Mouse (Mus musculus) CH12.LX (cell line): ENCODE results near the gene Whrn. TPM values are rescaled to one million over a fixed set of nuclear protein-coding genes. Genes with fewer than 3 reads are reported as not detected.

Experiments used
- DNase-seq: peaks from one replicate; pipeline ENCODE4 v3.0.0-alpha.2; 2013; ENCODE audit errors: extremely low read depth
- H3K27ac ChIP-seq: 2 replicates; pipeline ENCODE4 v1.5.1; 2012; ENCODE audit warnings: low read depth, mild to moderate bottlenecking, control low read depth, moderate library complexity; ENCODE audit not compliant: insufficient read depth
- H3K27me3 ChIP-seq: replicated peaks from 2 replicates; pipeline ENCODE3; 2012; ENCODE audit warnings: inconsistent platforms
- H3K36me3 ChIP-seq, 2 experiments: replicated peaks in 1 of 2; 2 replicates each; pipeline versions ENCODE3 to v1.6.1; 2012; ENCODE audit warnings: inconsistent platforms in 1 of 2, low read length in 1 of 2, mild to moderate bottlenecking in 1 of 2, mixed read lengths in 1 of 2, moderate library complexity in 1 of 2; ENCODE audit not compliant: control insufficient read depth in 1 of 2, insufficient read depth in 1 of 2
- H3K4me1 ChIP-seq, 2 experiments: 2 replicates each; pipeline ENCODE4 v1.6.1; 2012; ENCODE audit warnings: inconsistent platforms in 1 of 2, moderate library complexity in 1 of 2; ENCODE audit not compliant: insufficient read depth in 2 of 2, control insufficient read depth in 1 of 2
- H3K4me2 ChIP-seq: 2 replicates; pipeline ENCODE4 v1.6.1; 2012; ENCODE audit warnings: low read depth, mild to moderate bottlenecking, control low read depth; ENCODE audit not compliant: poor library complexity, insufficient read depth, severe bottlenecking
- H3K4me3 ChIP-seq, 3 experiments: fragments of 150-350 bp in 1 of 3; sonication (generic) in 1 of 3; replicated peaks in 1 of 3; 2 replicates each; pipeline versions ENCODE3 to v1.5.1; 2011 to 2012; ENCODE audit warnings: low read depth in 2 of 3, low read length in 2 of 3, mild to moderate bottlenecking in 2 of 3, moderate library complexity in 2 of 3, control low read depth in 1 of 3, improper control_type of control experiment in 1 of 3, inconsistent platforms in 1 of 3, mixed read lengths in 1 of 3; ENCODE audit not compliant: poor library complexity in 1 of 3
- H3K79me2 ChIP-seq: replicated peaks from 2 replicates; pipeline ENCODE4 v1.6.1; 2012; ENCODE audit warnings: mild to moderate bottlenecking, moderate library complexity; ENCODE audit not compliant: control insufficient read depth, poor library complexity, insufficient read depth, severe bottlenecking; ENCODE audit errors: extremely low read depth
- H3K9ac ChIP-seq: 2 replicates; pipeline ENCODE4 v1.6.1; 2012; ENCODE audit warnings: low read depth, mild to moderate bottlenecking, control low read depth, moderate library complexity; ENCODE audit not compliant: insufficient read depth
- H3K9me3 ChIP-seq: replicated peaks from 2 replicates; pipeline ENCODE3; 2012; ENCODE audit warnings: low read length, inconsistent platforms, mixed read lengths
- BHLHE40 ChIP-seq: IDR thresholded peaks from 2 replicates; pipeline ENCODE4 v1.6.1; 2011; ENCODE audit warnings: mild to moderate bottlenecking, low read depth, low read length, improper control_type of control experiment
- E2F4 ChIP-seq: IDR thresholded peaks from 2 replicates; pipeline ENCODE4 v1.6.1; 2011; ENCODE audit warnings: low read depth, low read length, improper control_type of control experiment; ENCODE audit not compliant: insufficient replicate concordance
- ELF1 ChIP-seq: IDR thresholded peaks from 2 replicates; pipeline ENCODE4 v1.6.1; 2014; ENCODE audit warnings: low read depth, mild to moderate bottlenecking, inconsistent platforms, low read length, improper control_type of control experiment
- EP300 ChIP-seq: IDR thresholded peaks from 2 replicates; pipeline ENCODE4 v1.6.1; 2011; ENCODE audit warnings: low read length, improper control_type of control experiment
- ETS1 ChIP-seq: conservative IDR thresholded peaks from 2 replicates; pipeline ENCODE4 v1.6.1; 2012; ENCODE audit warnings: low read depth, mild to moderate bottlenecking, inconsistent platforms, low read length, improper control_type of control experiment, moderate library complexity
- HCFC1 ChIP-seq: IDR thresholded peaks from 2 replicates; pipeline ENCODE4 v1.6.1; 2012; ENCODE audit warnings: low read depth, mild to moderate bottlenecking, inconsistent platforms, low read length, improper control_type of control experiment
- IRF4 ChIP-seq: IDR thresholded peaks from 2 replicates; pipeline ENCODE4 v1.6.1; 2014; ENCODE audit warnings: low read depth, mild to moderate bottlenecking, inconsistent platforms, low read length, improper control_type of control experiment
- JUND ChIP-seq: conservative IDR thresholded peaks from 2 replicates; pipeline ENCODE4 v1.6.1; 2011; ENCODE audit warnings: low read depth, low read length, improper control_type of control experiment
- MAFK ChIP-seq: IDR thresholded peaks from 2 replicates; pipeline ENCODE4 v1.6.1; 2011; ENCODE audit warnings: low read length, improper control_type of control experiment; ENCODE audit not compliant: insufficient replicate concordance
- MAX ChIP-seq: IDR thresholded peaks from 2 replicates; pipeline ENCODE4 v1.6.1; 2011; ENCODE audit warnings: low read length, improper control_type of control experiment
- MXI1 ChIP-seq: IDR thresholded peaks from 2 replicates; pipeline ENCODE4 v1.6.1; 2011; ENCODE audit warnings: mild to moderate bottlenecking, low read depth, low read length, improper control_type of control experiment
- NELFE ChIP-seq: IDR thresholded peaks from 2 replicates; pipeline ENCODE4 v1.6.1; 2011; ENCODE audit warnings: low read depth, low read length, improper control_type of control experiment
- PAX5 ChIP-seq: IDR thresholded peaks from 2 replicates; pipeline ENCODE4 v1.6.1; 2012; ENCODE audit warnings: low read length, inconsistent platforms, mixed read lengths
- POLR2A ChIP-seq: IDR thresholded peaks from 2 replicates; pipeline ENCODE4 v1.6.1; 2011; ENCODE audit warnings: low read depth, mild to moderate bottlenecking, improper control_type of control experiment, low read length
- RCOR1 ChIP-seq: conservative IDR thresholded peaks from 2 replicates; pipeline ENCODE4 v1.6.1; 2012; ENCODE audit warnings: low read depth, mild to moderate bottlenecking, inconsistent platforms, low read length, improper control_type of control experiment
- SIN3A ChIP-seq: IDR thresholded peaks from 2 replicates; pipeline ENCODE4 v1.6.1; 2012; ENCODE audit warnings: low read length, improper control_type of control experiment, inconsistent platforms
- SMC3 ChIP-seq: IDR thresholded peaks from 2 replicates; pipeline ENCODE4 v1.6.1; 2011; ENCODE audit warnings: low read depth, low read length, improper control_type of control experiment
- TBP ChIP-seq: conservative IDR thresholded peaks from 2 replicates; pipeline ENCODE4 v1.6.1; 2011; ENCODE audit warnings: low read depth, low read length, improper control_type of control experiment
- TCF12 ChIP-seq: IDR thresholded peaks from 2 replicates; pipeline ENCODE4 v1.6.1; 2014; ENCODE audit warnings: low read depth, mild to moderate bottlenecking, inconsistent platforms, low read length, improper control_type of control experiment
- UBTF ChIP-seq: IDR thresholded peaks from 2 replicates; pipeline ENCODE4 v1.6.1; 2012; ENCODE audit warnings: low read depth, mild to moderate bottlenecking, inconsistent platforms, low read length, improper control_type of control experiment, moderate library complexity
- ZKSCAN1 ChIP-seq: IDR thresholded peaks from 2 replicates; pipeline ENCODE4 v1.6.1; 2012; ENCODE audit warnings: low read depth, inconsistent platforms, low read length, improper control_type of control experiment, borderline replicate concordance
- dilution Hi-C: fragments of 300-500 bp; cut with MboI; formaldehyde crosslinking; loops from 2 replicates; pipeline ENCODE4 v1.14.3; 2020; ENCODE audit warnings: low sequenced_read_pairs; ENCODE audit not compliant: extremely low pct_unique_long_range_greater_than_20kb, extremely low pct_ligation_motif_present
- in situ Hi-C: fragments of 300-500 bp; cut with MboI; formaldehyde crosslinking; loops from 3 replicates; pipeline ENCODE4 v1.14.3; 2019; ENCODE audit warnings: low sequenced_read_pairs, low pct_ligation_motif_present, low pct_unique_long_range_greater_than_20kb, mixed read lengths
- polyA plus RNA-seq: library from polyadenylated mRNA; unstranded; fragments of >175 nt; gene quantifications from 2 replicates; pipeline ENCODE4 v1.2.1, GENCODE M21; 2012; ENCODE audit warnings: low read depth; ENCODE audit not compliant: insufficient read length
- total RNA-seq, 2 experiments: library from RNA; depleted of rRNA; stranded (reverse); fragments of 300-350 nt in 1 of 2; fragments of >200 nt in 1 of 2; gene quantifications; 2 replicates each; pipeline ENCODE4 v1.2.3; 2012 to 2014

The Whrn gene
- total and polyA plus RNA-seq, 3 experiments: 0.99 to 9.4 (median 4.5) TPM

GRCm38 (mm10) chr4:63405683-63406082 lies 90.1 kb downstream of the Whrn start (continued):
- TF ChIP-seq MAX (no peak), JUND (no peak)

- Histone ChIP-seq H3K9me3 (no peaks in the 10 kb centered on the region), H3K4me3 (peak overlapping the region; percentile 14 to 69 (median 49)), H3K4me2 (peak overlapping the region; percentile 85), H3K27ac (peak overlapping the region; percentile 95), H3K4me1 (peaks cover 29 to 61% of the 10 kb centered on the region in 2 experiments), H3K27me3 (no peaks in the 10 kb centered on the region), H3K79me2 (peaks cover 71% of the 10 kb centered on the region), H3K36me3 (peaks cover 3 to 18% of the 10 kb centered on the region in 2 experiments), H3K9ac (peak overlapping the region; percentile 97)
- dilution Hi-C loops (no loop called here), in situ Hi-C loops (loop anchor here (5.0 to 25.0 kb wide), 5 partner anchors 33 to 532 kb away; partner anchors contain the start of genes Orm3 and Tnfsf8)
- no peak for DNase-seq
- TF ChIP-seq MAX (no peak; the same call in 1 of the 2 replicates), TCF12 (peak; percentile 72), SIN3A (0 out of 2 replicates have a peak, but pooled peaks have one; percentile 47), ZKSCAN1 (no peak), E2F4 (no peak), MXI1 (peak; percentile 53; the same call in 1 of the 2 replicates), UBTF (0 out of 2 replicates have a peak, but pooled peaks have one; percentile 5), BHLHE40 (peak; percentile 52; the same call in 1 of the 2 replicates), MAFK (no peak), EP300 (peak; percentile 15; the same call in 1 of the 2 replicates), PAX5 (no peak), SMC3 (no peak)
These were observed 90.7 kb downstream of the Whrn start for GRCm38 (mm10) chr4:63405051-63405450.

- dilution Hi-C loops: no loop called here
- peaks cover 77% of the 10 kb centered on the region for H3K79me2 ChIP-seq
- peaks cover 29 to 69% of the 10 kb centered on the region in 2 experiments for H3K4me1 ChIP-seq
- H3K9me3 ChIP-seq: no peaks in the 10 kb centered on the region
- peak; percentile 70 for DNase-seq
- in situ Hi-C loops: loop anchor here (10.0 to 25.0 kb wide), 4 partner anchors 49 to 533 kb away; partner anchors contain the start of genes Orm3 and Tnfsf8
- H3K4me3 ChIP-seq: peak overlapping the region; percentile 13 to 70 (median 69)
- peak overlapping the region; percentile 95 for H3K27ac ChIP-seq
- TF ChIP-seq MXI1 (peak; percentile 53; the same call in 1 of the 2 replicates), NELFE (peak; percentile 33; the same call in 1 of the 2 replicates), ELF1 (peak; percentile 64), ETS1 (peak; percentile 68; the same call in 1 of the 2 replicates), POLR2A (peak; percentile 60), HCFC1 (no peak), BHLHE40 (peak; percentile 76), MAX (peak; percentile 66; the same call in 1 of the 2 replicates), IRF4 (peak; percentile 57; the same call in 1 of the 2 replicates), RCOR1 (no peak), TCF12 (peak; percentile 76), SMC3 (no peak), TBP (0 out of 2 replicates have a peak, but pooled peaks have one; percentile 43)
- H3K27me3 ChIP-seq: no peaks in the 10 kb centered on the region
- peak overlapping the region; percentile 97 for H3K9ac ChIP-seq
- peaks cover 3 to 18% of the 10 kb centered on the region in 2 experiments for H3K36me3 ChIP-seq
- peak overlapping the region; percentile 85 for H3K4me2 ChIP-seq
These were observed 91.6 kb downstream of the Whrn start for GRCm38 (mm10) chr4:63404205-63404604.
